Comparison of ENCODE assay signal across 8 mouse cellular contexts in the genomic region with DNA sequence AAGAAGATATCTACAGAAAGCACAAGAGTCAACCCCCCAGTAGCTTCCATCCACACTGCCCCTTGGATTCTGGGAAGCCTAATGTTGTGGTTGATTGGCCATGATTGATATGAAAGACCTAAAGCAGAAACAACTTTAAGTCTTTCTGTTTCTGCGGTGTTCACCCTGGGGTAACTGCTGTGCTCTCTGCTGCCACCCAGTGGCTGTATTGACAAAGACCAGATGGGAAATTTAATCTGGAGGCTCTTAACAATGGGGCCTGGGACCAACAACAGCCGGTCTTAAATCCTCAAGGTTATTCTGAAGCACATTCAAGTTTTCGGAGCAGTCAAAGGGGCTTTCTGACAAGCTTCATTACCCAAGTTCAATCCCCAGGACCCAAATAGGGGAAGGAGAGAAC. TPM values are rescaled to one million over a fixed set of nuclear protein-coding genes. Genes with fewer than 3 reads are reported as not detected.
DNase-seq lines count a peak whose midpoint lies in the region; ATAC-seq and TF ChIP-seq lines count a peak whose summit lies in the region.

No protein-coding gene starts in this region.

- no peak overlapping the region for H3K9ac ChIP-seq in hindbrain, embryonic 14.5 days
- no peak overlapping the region for H3K9ac ChIP-seq in hindbrain, embryonic 16.5 days (ENCODE audit: low read depth, low read length)
- no peak overlapping the region for H3K9ac ChIP-seq in forebrain, postnatal 0 days
- H3K9ac ChIP-seq in intestine, embryonic 16.5 days (ENCODE audit: low read depth, low read length), result no peak overlapping the region
- H3K9ac ChIP-seq in neural tube, embryonic 13.5 days, result no peak overlapping the region

- H3K4me1 ChIP-seq in hindbrain, embryonic 14.5 days (replicated peaks; ENCODE audit: control insufficient read depth, insufficient read depth, low read length), result no peaks in the 10 kb centered on the region
- no peaks in the 10 kb centered on the region for H3K4me1 ChIP-seq in hindbrain, embryonic 16.5 days (ENCODE audit: control insufficient read depth, insufficient read depth, low read depth, low read length)
- no peaks in the 10 kb centered on the region for H3K4me1 ChIP-seq in forebrain, postnatal 0 days (ENCODE audit: insufficient read depth)
- H3K4me1 ChIP-seq in intestine, embryonic 16.5 days (ENCODE audit: control insufficient read depth, insufficient read depth, low read length), result no peaks in the 10 kb centered on the region
- H3K4me1 ChIP-seq in limb, embryonic 10.5 days, result no peaks in the 10 kb centered on the region; the same call in 1 of the 2 replicates
- no peaks in the 10 kb centered on the region for H3K4me1 ChIP-seq in neural tube, embryonic 13.5 days (replicated peaks)

- no peak overlapping the region for H3K27ac ChIP-seq in hindbrain, embryonic 14.5 days
- no peak overlapping the region for H3K27ac ChIP-seq in hindbrain, embryonic 16.5 days (ENCODE audit: low read depth, low read length)
- H3K27ac ChIP-seq in forebrain, postnatal 0 days (ENCODE audit: low read depth, low read length), result no peak overlapping the region
- H3K27ac ChIP-seq in intestine, embryonic 16.5 days (ENCODE audit: low read length), result no peak overlapping the region
- H3K27ac ChIP-seq in limb, embryonic 10.5 days, result no peak overlapping the region
- no peak overlapping the region for H3K27ac ChIP-seq in neural tube, embryonic 13.5 days (replicated peaks)

- ATAC-seq in hindbrain, embryonic 14.5 days (ENCODE audit: low FRiP score), result no peak
- ATAC-seq in hindbrain, embryonic 16.5 days, result no peak
- ATAC-seq in forebrain, postnatal 0 days, result peak; percentile 60
- peak; percentile 67 for ATAC-seq in intestine, embryonic 16.5 days
- ATAC-seq in neural tube, embryonic 13.5 days (ENCODE audit: low read depth), result 0 out of 2 replicates have a peak, but pooled peaks have one; percentile 8

- peak; percentile 87 for DNase-seq in hindbrain, embryonic 14.5 days (ENCODE audit: low spot score)
- DNase-seq in c-Kit-positive CD71-positive TER-119-positive erythroid progenitor cells, embryonic 14.5 days (ENCODE audit: low spot score), result peak; percentile 68
- DNase-seq in forebrain, postnatal 0 days, result peak; percentile 86
- peak; percentile 87 for DNase-seq in limb, embryonic 10.5 days (ENCODE audit: low spot score)
- peak; percentile 90 for DNase-seq in testis, postnatal 10 days (ENCODE audit: low spot score)

- H3K4me3 ChIP-seq in hindbrain, embryonic 14.5 days (replicated peaks; ENCODE audit: low read length), result no peak overlapping the region
- H3K4me3 ChIP-seq in hindbrain, embryonic 16.5 days (ENCODE audit: low read length), result no peak overlapping the region
- no peak overlapping the region for H3K4me3 ChIP-seq in forebrain, postnatal 0 days (ENCODE audit: low read depth, low read length)
- H3K4me3 ChIP-seq in intestine, embryonic 16.5 days (ENCODE audit: low read length), result no peak overlapping the region
- no peak overlapping the region for H3K4me3 ChIP-seq in limb, embryonic 10.5 days
- H3K4me3 ChIP-seq in neural tube, embryonic 13.5 days, result no peak overlapping the region

- no peaks in the 10 kb centered on the region for H3K27me3 ChIP-seq in hindbrain, embryonic 14.5 days (ENCODE audit: control insufficient read depth, insufficient read depth, low read length)
- no peaks in the 10 kb centered on the region for H3K27me3 ChIP-seq in hindbrain, embryonic 16.5 days (replicated peaks; ENCODE audit: control insufficient read depth, insufficient read depth, low read length)
- no peaks in the 10 kb centered on the region for H3K27me3 ChIP-seq in forebrain, postnatal 0 days (ENCODE audit: insufficient read depth, low read length)
- H3K27me3 ChIP-seq in intestine, embryonic 16.5 days (replicated peaks; ENCODE audit: control insufficient read depth, insufficient read depth, low read length), result no peaks in the 10 kb centered on the region
- no peaks in the 10 kb centered on the region for H3K27me3 ChIP-seq in limb, embryonic 10.5 days (ENCODE audit: low read depth, poor library complexity, severe bottlenecking)
- no peaks in the 10 kb centered on the region for H3K27me3 ChIP-seq in neural tube, embryonic 13.5 days

- no peak overlapping the region for H3K4me2 ChIP-seq in hindbrain, embryonic 14.5 days (replicated peaks)
- no peak overlapping the region for H3K4me2 ChIP-seq in hindbrain, embryonic 16.5 days (ENCODE audit: low read length)
- H3K4me2 ChIP-seq in forebrain, postnatal 0 days (ENCODE audit: low read depth), result no peak overlapping the region
- no peak overlapping the region for H3K4me2 ChIP-seq in intestine, embryonic 16.5 days (ENCODE audit: low read depth, low read length)
- no peak overlapping the region for H3K4me2 ChIP-seq in neural tube, embryonic 13.5 days

- WGBS in hindbrain, embryonic 14.5 days, result 8% methylated on average over 3 of the region's 3 CpGs
- 17% methylated on average over 3 of the region's 3 CpGs for WGBS in hindbrain, embryonic 16.5 days
- 4% methylated on average over 3 of the region's 3 CpGs for WGBS in forebrain, postnatal 0 days
- 13% methylated on average over 3 of the region's 3 CpGs for WGBS in intestine, embryonic 16.5 days
- 24% methylated on average over 3 of the region's 3 CpGs for WGBS in limb, embryonic 10.5 days
- 11% methylated on average over 3 of the region's 3 CpGs for WGBS in neural tube, embryonic 13.5 days

- H3K36me3 ChIP-seq in hindbrain, embryonic 14.5 days (replicated peaks; ENCODE audit: control insufficient read depth, insufficient read depth), result no peaks in the 10 kb centered on the region
- no peaks in the 10 kb centered on the region for H3K36me3 ChIP-seq in hindbrain, embryonic 16.5 days (ENCODE audit: control insufficient read depth, insufficient read depth, low read length)
- H3K36me3 ChIP-seq in forebrain, postnatal 0 days (ENCODE audit: insufficient read depth), result no peaks in the 10 kb centered on the region
- no peaks in the 10 kb centered on the region for H3K36me3 ChIP-seq in intestine, embryonic 16.5 days (ENCODE audit: control insufficient read depth, insufficient read depth, low read length)
- H3K36me3 ChIP-seq in limb, embryonic 10.5 days, result no peaks in the 10 kb centered on the region
- H3K36me3 ChIP-seq in neural tube, embryonic 13.5 days, result no peaks in the 10 kb centered on the region

- peak; percentile 91 for TF ChIP-seq CTCF in forebrain, postnatal 0 days (IDR thresholded peaks at IDR 0.05; ENCODE audit: low read depth)

- no peaks in the 10 kb centered on the region for H3K9me3 ChIP-seq in hindbrain, embryonic 14.5 days (ENCODE audit: control insufficient read depth, low read length)
- no peaks in the 10 kb centered on the region for H3K9me3 ChIP-seq in hindbrain, embryonic 16.5 days (ENCODE audit: control insufficient read depth, low read length)
- no peaks in the 10 kb centered on the region for H3K9me3 ChIP-seq in forebrain, postnatal 0 days (ENCODE audit: low read length)
- no peaks in the 10 kb centered on the region for H3K9me3 ChIP-seq in intestine, embryonic 16.5 days (ENCODE audit: control insufficient read depth, low read length)
- H3K9me3 ChIP-seq in limb, embryonic 10.5 days (replicated peaks), result no peaks in the 10 kb centered on the region
- no peaks in the 10 kb centered on the region for H3K9me3 ChIP-seq in neural tube, embryonic 13.5 days

RNA-seq across cellular contexts. Expression of a gene that starts 24.0 kb away (rescaled TPM):
- 3.2 and 4.0 TPM in 2 replicates for polyA plus RNA-seq in hindbrain, embryonic 14.5 days (2014; fragmentation: Nextera tagmentation; extraction: Ambion mirVana)
- polyA plus RNA-seq in hindbrain, embryonic 16.5 days (2015; fragmentation: Nextera tagmentation; extraction: Ambion mirVana), result 1.9 and 2.3 TPM in 2 replicates
- 1.7 and 1.8 TPM in 2 replicates for total RNA-seq in forebrain, postnatal 0 days (2014; rRNA removed)
- 1.3 and 2.0 TPM in 2 replicates for polyA plus RNA-seq in forebrain, postnatal 0 days (2015; fragmentation: Nextera tagmentation; extraction: Ambion mirVana)
- polyA plus RNA-seq in intestine, embryonic 16.5 days (2015; fragmentation: Nextera tagmentation; extraction: Ambion mirVana), result 7.9 and 8.9 TPM in 2 replicates
- polyA plus RNA-seq in limb, embryonic 10.5 days (2016; fragmentation: Nextera tagmentation; extraction: Ambion mirVana), result 4.7 and 5.8 TPM in 2 replicates
- polyA plus RNA-seq in neural tube, embryonic 13.5 days (2015; fragmentation: Nextera tagmentation; extraction: Ambion mirVana), result 5.2 and 6.7 TPM in 2 replicates

Comparison
In these comparisons a context has a peak if more than half of its experiments do, and no peak if none do; other contexts are left out.
1. ATAC-seq: peak in forebrain, postnatal 0 days (single experiment), intestine, embryonic 16.5 days (single experiment) and neural tube, embryonic 13.5 days (single experiment); none in hindbrain, embryonic 14.5 days (single experiment) and hindbrain, embryonic 16.5 days (single experiment).
2. Peak in every context shown above with its lines, with median percentiles within 50 percentile points of each other: DNase-seq.